Mouse (Mus musculus): ENCODE measurements around the gene Det1.
A peak's percentile ranks its signal among the peaks of the same experiment; 100 is the strongest.

The Det1 gene

DNA sequence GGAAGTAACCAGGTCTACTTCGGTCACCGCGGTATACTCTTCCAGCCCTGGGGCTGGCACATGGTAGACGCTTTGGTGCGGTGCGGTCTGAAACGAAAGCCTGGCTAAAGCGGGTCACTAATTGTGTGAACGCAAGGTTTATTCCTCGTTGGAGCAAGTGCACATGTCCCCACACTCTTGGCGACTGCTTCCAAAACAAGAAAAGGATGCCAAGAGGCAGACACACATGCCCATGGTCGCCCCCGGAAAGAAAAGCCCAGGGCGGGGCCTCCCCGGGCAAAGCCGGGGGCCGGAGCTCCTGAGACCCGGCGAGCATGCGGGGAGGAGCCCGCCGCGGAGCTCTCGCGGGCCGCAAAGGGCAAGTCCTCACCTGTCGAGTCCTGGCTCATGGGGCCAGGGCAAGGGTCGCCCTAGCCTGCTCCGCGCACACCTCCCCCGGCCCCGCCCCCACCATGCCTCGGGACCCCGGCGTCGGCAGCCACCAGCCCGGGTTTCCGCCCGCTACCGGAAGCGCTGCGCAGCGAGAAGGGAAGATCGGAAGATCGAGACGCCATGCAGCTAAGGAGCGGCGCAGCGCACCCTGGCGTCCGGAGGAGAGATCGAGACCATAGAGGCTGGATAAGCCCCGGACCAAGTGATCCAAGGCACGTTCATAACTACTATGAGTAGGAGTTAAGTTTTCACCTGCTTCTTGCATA is at the start of gene Det1:
Gene Det1 (minus strand): TSS at position 527 of the 698 bp plus-strand sequence.
- peak; percentile 96 to 97 for DNase-seq

DNA sequence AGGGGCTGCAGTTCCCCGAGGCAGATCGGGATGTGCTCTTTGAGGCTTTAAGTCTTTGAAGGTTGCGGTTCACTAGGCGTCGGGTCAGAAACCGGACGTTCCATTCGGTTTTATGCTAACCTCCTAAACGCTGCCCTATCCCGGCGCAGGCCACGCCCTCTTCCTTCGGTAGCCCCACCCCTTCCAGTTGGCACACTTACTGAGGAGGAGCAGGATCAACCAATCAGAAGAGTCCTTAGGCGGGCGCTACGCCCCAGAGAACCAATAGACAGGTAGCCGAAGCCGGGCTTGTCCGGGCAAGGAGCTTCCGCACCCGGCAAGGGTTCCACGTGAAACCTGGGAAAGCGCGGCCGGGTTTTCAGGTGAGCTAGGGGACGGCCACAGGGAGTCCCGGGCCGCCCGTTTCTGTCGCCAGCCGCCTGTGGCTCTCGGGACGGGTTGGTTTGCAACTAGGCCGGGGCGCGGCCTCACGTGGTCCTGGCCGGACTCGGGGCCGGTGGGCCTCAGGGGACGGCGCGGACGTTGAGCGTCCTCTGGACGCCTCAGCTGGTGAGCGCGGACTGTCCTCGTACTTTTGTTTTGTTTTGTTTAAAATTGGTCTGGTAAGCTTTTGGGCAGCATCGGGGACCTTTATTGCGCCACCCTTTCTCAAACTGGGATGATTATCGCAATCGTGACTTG is 48.7 kb upstream of the Det1 start, which contains the start of gene Aen:
Gene Aen (plus strand): TSS at position 202 of the 681 bp plus-strand sequence.
- DNase-seq: peak; percentile 99

GRCm38 (mm10) chr7:78895021-78895652 is 48.1 kb upstream of the Det1 start:
- DNase-seq: peak in 1 of 2 experiments; percentile 35

DNA sequence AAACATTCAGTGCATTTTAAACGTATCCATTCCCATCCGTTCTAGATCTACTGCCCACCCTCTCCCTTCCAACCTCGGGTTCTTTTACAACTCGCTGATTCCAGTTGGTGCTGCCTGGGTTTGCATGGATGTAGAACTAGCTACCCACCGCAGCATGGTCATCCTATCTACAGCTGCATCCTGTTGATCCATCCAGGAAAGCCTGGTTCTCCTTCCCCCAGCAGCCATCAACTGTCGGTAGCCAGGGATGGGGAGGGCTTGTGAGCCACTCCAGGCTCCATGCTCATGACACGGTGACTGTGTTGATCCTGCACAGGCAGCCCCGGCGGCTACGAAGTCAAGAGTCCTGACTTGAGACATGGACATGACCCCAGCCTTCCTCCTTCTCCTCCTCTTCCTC is 46.9 kb upstream of the Det1 start:
- DNase-seq: no peak

- peak; percentile 94 to 97 for DNase-seq
Observed at GRCm38 (mm10) chr7:78890641-78891040, 43.6 kb upstream of the Det1 start.

GRCm38 (mm10) chr7:78887431-78887842 is 40.4 kb upstream of the Det1 start:
- peak in 1 of 2 experiments; percentile 8 for DNase-seq

DNA sequence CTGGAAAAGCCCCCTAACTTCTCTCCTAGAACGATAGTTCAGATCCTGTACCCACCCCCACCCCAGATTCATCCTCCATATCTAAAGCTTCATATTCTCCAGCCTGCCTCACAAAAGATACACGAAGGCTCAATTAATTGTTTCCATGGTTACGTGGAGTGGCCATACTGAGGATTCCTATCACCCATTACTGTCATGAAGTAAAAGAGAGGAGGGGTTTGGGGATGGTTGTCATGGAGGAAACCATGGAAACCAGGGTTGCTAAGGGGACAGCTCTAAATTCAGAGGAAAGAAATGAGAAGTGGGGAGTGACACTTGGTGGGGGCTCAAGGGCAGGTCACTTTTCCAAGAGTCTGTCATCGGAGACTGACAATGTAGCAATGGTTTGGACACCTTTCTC is 39.4 kb upstream of the Det1 start:
- DNase-seq: peak in 1 of 2 experiments; percentile 13

- peak in 1 of 2 experiments; percentile 3 for DNase-seq
Observed at GRCm38 (mm10) chr7:78885404-78885803, 38.3 kb upstream of the Det1 start.

DNA sequence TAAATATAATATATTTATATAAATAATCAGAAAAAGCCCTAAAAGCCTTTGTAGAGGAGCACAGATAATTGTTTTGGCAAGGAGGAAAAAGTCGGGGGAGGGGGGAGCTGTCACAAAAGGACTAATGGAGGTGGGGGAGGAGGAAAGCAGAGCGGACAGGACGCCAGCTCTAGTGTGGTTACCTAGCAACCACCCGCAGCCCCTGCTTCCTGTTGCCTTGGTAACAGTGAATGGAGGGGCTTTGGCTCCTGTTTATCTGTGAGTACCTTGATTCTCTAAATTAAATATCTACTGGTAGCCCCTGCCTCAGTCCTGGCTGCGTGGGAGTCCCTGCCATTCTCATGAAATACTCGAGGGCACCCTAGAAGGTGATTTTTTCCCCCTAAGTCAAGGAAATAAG is 37.1 kb upstream of the Det1 start:
- DNase-seq: peak; percentile 69 to 73

DNA sequence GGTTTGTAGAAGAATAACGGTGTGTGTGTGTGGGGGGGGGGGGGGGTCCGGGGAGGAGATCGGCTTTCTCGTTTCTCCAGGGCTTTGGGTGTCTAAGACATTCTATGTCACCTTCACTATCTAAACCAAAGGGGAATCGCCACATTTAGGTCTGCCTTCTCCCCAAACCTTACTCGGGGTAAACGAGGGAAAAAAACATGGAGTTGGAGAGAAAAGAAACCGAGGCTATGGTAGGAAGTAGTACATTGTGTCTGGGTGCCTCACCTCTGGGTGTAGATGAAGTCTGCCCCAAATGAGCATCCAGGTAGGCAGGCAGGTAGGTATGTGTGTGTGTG is 36.6 kb upstream of the Det1 start:
- DNase-seq: peak in 1 of 2 experiments; percentile 4

DNA sequence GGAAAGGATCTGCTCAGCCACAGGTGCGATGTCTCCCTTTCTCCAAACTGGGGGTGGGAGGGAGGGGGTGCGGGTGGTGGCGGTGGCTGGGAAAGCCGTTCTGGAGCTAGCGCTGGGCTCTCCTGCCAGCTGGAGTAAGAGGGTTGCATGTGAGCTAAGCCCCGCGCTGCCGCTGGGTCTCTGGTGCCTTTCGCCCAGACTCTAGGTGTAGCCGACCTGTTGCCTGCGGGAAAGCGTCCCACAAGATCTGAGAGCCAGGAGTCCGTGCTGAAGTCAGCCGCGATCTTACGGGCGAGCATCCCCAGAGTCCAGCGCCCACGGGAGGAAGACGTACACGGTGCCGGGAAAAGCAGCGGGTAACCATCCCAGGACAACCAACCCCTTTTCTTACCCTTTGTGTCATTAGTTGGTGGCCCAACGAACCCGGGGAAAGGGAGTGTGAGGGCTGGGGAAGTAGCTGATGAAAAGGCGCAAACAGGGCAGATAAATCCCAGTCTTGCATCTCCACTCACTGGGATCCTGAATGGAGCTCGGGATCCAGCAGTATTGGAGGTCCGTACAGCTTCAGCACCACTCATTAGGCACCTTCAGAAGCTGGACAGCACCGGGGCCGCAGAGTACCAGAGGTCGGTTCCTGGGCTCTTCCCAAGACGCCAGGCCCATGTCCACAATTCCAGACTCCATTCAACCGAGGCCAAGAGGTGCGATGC is 36.1 kb upstream of the Det1 start:
- DNase-seq: peak; percentile 21 to 27

DNA sequence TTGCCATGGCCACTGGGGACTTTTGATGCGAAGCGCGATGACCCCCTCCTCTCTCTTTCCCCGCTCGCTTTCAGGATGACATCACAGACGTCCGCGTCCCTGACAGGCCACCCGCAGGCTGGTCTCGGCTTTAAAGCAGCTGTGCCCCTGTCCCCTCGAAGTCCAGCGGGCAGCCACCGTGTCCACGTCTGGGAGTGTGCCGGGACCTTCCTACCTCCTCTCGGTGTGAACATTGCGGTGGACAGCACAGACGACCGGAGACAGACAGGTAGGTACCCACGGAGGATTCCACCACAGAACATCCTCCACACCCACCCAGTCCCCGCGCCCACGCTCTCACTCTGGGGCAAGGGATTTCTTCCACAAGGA is 35.4 kb upstream of the Det1 start:
- DNase-seq: peak; percentile 55 to 56

DNA sequence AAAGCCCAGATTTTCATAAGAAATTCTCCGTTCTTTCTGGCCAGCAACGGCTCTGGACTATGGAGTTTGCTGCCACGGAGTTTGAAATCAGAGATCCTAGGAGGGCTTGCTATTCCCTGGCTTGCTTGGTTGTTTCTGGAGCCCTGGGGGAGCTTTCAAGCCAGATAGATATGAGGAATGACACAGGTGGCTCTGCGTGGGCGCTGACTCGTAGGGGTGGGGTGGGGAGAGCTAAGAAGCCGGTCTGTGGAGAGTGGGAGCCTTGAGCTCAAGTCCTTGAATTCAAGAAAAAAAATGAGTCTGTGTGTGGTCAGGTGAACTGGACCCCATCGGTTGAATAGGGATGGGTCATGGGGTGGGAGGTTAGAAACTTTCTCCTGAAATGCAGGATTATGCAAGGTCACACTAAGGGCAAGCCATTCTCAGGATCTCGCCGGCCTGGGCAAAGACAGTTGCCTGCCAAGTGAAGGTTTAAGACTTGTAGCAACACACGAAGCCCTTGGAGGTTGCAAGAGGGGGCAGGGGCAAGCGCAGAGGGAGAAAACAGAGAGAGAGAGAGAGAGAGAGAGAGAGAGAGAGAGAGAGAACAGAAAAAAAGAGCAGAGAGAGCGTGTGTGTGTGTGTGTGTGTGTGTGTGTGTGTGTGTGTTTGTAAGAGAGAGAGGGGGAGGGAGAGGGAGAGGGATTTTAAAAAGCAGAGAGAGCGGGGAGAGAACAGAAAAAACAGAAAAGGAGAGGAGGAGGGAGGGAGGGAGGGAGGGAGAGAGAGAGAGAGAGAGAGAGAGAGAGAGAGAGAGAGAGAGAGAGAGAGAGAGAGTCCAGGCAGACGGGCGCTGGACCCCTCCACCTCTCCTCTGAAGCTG is 34.8 kb upstream of the Det1 start:
- peak in 1 of 2 experiments; percentile 6 for DNase-seq

GRCm38 (mm10) chr7:78872831-78873230 is 25.8 kb upstream of the Det1 start:
- no peak for DNase-seq

DNA sequence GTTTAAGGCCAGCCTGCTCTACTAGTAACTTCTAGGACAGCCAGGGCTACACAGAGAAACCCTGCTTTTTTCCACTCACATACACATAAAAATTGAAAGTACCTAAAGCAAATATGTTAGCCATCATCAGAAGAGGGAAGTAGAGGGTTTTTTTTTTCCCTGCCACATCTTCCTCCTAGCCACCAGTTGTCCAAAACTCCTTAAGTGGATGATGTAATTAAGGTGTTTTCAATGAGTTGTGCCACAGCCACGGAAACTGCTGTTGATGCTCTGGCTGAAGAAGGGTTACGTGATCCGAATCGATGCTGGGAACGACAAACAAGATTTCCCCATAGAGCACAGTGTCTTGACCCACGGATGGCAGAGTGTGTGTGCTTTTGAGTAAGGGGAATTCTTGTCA is 25.3 kb upstream of the Det1 start:
- DNase-seq: no peak

DNA sequence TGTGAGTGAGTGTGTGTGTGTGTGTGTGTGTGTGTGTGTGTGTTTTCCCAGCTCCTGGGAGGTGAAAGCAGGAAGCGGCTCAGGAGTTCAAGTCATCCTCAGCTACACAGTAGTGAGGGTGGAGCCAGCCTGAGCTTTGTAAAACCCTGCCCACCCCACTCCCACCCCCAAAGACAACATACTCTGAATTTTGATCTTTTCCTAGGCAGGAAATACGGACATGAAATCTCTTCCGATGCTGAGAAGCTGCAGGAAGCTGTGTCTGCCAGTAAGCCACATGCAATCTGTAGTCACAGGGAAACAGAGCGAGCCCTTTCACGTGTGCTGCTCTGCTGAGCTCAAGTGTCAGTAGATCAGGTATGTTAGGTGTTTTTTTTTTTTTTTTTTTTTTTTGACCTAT is 21.7 kb upstream of the Det1 start:
- DNase-seq: no peak

DNA sequence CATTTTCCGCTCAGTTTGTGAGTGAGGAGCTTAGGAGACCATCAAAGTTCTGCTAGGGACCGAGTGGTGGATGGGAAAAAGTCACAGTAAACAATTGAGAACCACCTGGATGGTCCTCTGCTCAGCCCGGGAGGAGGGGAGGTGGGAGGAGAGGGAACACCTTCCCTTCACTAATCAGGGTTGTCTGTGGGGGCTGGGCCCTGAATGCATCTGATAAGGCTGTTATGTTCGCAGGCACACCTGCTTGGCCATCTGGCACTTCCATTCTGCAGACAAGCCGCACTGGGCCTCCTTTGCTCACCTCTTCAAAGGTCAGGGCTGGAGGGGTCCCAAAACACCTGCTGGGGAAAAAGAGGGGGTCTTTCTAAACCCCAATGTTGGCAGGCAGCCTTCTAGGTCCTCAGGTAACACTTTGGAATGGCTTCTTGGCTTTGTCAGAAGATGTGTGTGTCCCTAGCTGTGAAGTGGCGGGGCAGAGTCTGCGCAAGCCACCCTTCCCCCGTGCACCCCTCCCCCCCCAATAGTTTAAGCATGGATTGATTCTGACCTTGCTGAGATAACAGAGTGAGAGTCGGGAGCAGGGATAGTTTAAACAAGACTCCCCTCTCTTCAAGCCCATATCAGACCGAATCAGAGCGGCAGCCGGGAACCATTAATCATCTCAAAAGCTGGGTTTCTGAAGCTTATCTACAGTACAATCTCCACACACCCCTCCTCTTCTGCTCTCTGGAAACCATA is 18.3 kb upstream of the Det1 start:
- DNase-seq: no peak

- no peak for DNase-seq
Observed at GRCm38 (mm10) chr7:78864446-78864802, 17.4 kb upstream of the Det1 start.

GRCm38 (mm10) chr7:78863796-78864445 is 16.9 kb upstream of the Det1 start:
- DNase-seq: no peak

- DNase-seq: no peak
Observed at GRCm38 (mm10) chr7:78855044-78855655, 8.1 kb upstream of the Det1 start.

DNA sequence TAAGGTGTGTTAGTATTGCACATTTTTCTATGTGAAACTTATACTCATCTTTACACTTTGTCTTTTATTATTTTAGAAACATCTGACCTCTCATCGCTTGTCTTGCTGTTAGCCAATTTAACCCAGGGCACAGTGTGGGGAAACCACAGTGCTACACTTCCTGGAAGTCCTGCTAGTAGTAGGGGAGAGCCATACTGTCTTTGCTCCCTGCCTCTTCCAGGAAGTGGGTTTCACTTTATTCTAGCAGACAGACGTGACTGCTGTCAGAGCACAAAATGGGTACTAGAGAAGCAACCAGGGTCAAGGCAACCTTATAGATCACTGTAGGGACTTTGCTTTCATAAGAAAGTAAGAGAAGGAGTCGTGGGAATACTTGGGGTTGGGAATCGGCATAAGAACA is 7.0 kb upstream of the Det1 start:
- no peak for DNase-seq
